Mouse (Mus musculus): ENCODE measurements at regions not wholly inside any gene's neighbourhood (a gene's known extent, or its start where the extent isn't known, plus 50 kb on each side); places are given as distances from the start of the nearest gene placed in this dataset.

DNA sequence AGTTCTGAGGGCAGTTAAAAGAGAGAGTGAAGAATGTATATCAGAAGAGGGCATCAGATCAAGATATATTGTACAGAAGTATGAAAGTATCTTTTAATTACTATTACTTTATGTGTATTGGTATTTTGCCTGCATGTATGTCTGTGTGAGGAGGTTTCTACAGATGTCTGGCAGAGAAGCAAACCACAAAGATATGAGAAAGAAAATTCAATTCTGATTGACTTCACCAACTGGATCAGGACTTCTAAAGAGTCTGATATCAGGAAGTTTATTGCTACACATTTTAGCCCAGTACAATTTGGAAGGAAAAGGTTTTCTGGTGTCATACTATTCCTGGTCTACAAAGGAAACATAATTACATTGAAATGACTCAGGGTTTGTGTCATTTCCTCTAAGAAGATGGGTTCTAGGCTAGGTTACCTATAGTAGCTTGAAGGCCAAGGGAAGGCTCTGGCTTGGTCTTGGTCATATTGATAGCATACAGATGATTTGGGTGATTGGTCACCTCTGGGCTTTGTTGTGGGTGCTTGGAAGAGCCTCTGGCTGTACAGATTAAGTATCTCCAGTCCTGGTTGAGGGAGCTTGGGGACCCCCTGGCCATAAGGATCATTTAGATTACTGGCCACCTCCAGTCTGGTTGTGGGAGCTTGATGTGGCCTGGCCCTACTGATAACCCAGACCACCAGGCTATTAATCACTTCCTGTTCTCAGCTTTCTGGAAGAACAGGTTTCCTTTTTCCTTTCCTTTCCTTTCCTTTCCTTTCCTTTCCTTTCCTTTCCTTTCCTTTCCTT, 275.1 kb upstream of the Pkn2 start:
- Histone ChIP-seq H3K9me3 (replicated peaks) (no peaks in the 10 kb centered on the region), H3K9ac (no peak overlapping the region), H3K4me1 (no peaks in the 10 kb centered on the region), H3K27me3 (no peaks in the 10 kb centered on the region), H3K36me3 (no peaks in the 10 kb centered on the region), H3K27ac (no peak overlapping the region), H3K4me3 (replicated peaks) (no peak overlapping the region), H3K4me2 (no peak overlapping the region)
- no peak for ATAC-seq (replicated peaks; ENCODE audit: low FRiP score)

DNA sequence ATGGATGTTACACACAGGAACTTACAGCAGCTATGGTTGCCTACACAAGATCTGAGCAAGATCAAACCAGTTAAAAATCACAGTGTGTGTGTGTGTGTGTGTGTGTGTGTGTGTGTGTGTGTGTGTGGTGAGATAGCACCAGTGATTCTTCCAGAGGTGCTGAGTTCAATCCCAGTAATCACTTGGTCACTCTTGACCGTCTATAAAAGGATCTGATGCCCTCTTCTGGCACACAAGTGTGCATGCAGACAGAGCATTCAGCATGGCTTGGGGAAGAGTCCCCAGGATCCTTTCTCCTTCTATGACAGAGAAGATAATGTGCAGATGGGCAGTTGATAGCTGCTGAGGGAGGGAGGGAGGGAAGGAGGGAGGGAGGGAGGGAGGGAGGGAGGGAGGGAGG, 274.4 kb upstream of the Pkn2 start:
- WGBS: 44% methylated on average over 1 of the region's 1 CpGs

DNA sequence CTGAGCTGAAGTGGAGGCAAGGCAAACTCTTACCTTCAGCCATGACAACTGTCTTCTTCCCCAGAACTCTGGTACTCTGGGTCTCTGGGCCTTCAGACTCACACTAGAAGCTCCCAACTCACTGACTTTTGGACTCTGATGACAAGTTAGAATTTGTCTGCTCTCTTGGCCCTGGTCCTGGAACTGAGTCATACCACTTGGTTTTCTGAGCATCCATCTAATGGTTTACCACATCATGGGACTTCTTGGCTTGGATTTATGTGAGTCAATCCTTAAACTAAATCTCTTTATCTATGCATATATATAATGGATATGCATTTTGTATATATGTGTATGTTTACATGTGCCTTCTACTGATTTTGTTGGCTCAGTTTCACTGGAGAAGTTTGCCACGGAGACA, 273.8 kb upstream of the Pkn2 start:
- Histone ChIP-seq H3K27ac (no peak overlapping the region), H3K27me3 (no peaks in the 10 kb centered on the region), H3K4me2 (no peak overlapping the region), H3K9ac (no peak overlapping the region), H3K9me3 (replicated peaks) (no peaks in the 10 kb centered on the region), H3K36me3 (no peaks in the 10 kb centered on the region), H3K4me1 (no peaks in the 10 kb centered on the region), H3K4me3 (replicated peaks) (no peak overlapping the region)
- no peak for ATAC-seq (replicated peaks; ENCODE audit: low FRiP score)
- WGBS: 80% methylated on average over 1 of the region's 1 CpGs

More for the DNA sequence above, 274.4 kb upstream of the Pkn2 start:
- H3K27ac ChIP-seq: no peak overlapping the region
- H3K36me3 ChIP-seq: no peaks in the 10 kb centered on the region
- no peaks in the 10 kb centered on the region for H3K9me3 ChIP-seq (replicated peaks)
- no peak overlapping the region for H3K4me3 ChIP-seq (replicated peaks)
- H3K27me3 ChIP-seq: no peaks in the 10 kb centered on the region
- no peak overlapping the region for H3K9ac ChIP-seq
- ATAC-seq (replicated peaks; ENCODE audit: low FRiP score): no peak
- H3K4me2 ChIP-seq: no peak overlapping the region
- H3K4me1 ChIP-seq: no peaks in the 10 kb centered on the region

DNA sequence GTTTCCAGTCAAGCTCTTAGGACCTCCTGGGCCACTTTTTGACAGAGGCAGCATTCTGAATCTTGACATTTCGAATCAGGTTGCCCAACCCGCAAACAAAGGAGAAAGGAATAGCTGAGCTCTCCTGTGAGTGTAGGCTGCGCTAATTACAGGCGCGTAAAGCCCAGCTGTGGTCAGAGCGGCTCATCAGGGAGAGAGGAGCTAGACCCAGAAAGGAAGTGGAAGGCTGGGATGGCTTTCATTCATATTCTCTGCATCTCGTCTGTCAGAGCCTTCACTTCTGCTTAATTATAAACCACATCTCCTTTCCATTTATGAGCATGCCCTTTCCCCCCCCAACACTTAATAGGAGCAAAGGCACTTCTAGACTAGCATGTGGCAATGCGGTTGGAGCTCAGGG, 265.7 kb upstream of the Pkn2 start:
- no peak for ATAC-seq (replicated peaks; ENCODE audit: low FRiP score)
- no peaks in the 10 kb centered on the region for H3K27me3 ChIP-seq
- H3K4me1 ChIP-seq: no peaks in the 10 kb centered on the region
- H3K27ac ChIP-seq: no peak overlapping the region
- H3K4me2 ChIP-seq: no peak overlapping the region
- WGBS: 69% methylated on average over 8 of the region's 8 CpGs
- no peak overlapping the region for H3K4me3 ChIP-seq (replicated peaks)
- H3K9me3 ChIP-seq (replicated peaks): no peaks in the 10 kb centered on the region
- no peaks in the 10 kb centered on the region for H3K36me3 ChIP-seq
- no peak overlapping the region for H3K9ac ChIP-seq

DNA sequence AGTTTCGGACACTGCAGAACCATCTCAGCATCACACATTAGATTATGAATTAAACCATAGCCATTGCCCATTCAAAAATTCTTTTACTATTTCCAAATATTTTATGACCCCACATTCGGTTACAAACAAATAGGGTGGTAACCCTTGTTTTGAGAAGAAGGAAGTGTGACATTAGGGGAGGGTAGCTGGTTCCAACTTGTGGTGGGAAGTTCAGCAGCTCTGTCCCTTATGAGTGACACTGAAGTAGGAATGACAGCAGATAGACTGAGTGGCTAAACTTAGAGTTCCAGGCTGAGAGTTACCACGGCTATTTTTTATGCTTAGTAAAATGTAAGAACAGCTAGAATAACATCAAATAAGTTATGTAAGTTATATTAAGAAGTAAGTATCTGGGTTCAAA, 257.1 kb upstream of the Pkn2 start:
- no peak overlapping the region for H3K4me2 ChIP-seq
- H3K4me1 ChIP-seq: no peaks in the 10 kb centered on the region
- H3K4me3 ChIP-seq (replicated peaks): no peak overlapping the region
- no peaks in the 10 kb centered on the region for H3K9me3 ChIP-seq (replicated peaks)
- no peaks in the 10 kb centered on the region for H3K27me3 ChIP-seq
- no peak for ATAC-seq (replicated peaks; ENCODE audit: low FRiP score)
- no peak overlapping the region for H3K9ac ChIP-seq
- H3K36me3 ChIP-seq: no peaks in the 10 kb centered on the region
- H3K27ac ChIP-seq: no peak overlapping the region
- WGBS: 87% methylated on average over 3 of the region's 3 CpGs

DNA sequence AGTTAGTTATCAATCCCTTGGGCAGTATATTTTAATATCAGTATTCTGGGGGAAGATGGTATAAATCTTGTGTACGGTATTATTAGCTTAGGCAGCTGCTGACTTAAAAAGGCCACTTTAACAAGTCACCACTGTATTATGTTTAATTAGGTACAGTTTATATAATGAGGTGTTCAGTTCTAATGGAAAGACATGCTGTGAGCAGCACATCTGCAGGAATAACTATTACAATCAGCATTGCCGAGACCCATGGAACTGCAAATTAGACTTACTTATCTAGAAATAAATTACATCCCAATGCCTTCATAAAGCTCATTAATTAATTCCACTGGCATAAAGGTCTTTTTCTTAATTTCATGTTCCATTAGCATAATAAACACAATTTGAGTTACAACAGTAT, 252.7 kb upstream of the Pkn2 start:
- Histone ChIP-seq H3K4me1 (no peaks in the 10 kb centered on the region), H3K9ac (no peak overlapping the region), H3K4me3 (replicated peaks) (no peak overlapping the region), H3K4me2 (no peak overlapping the region), H3K27ac (no peak overlapping the region), H3K27me3 (no peaks in the 10 kb centered on the region), H3K9me3 (replicated peaks) (no peaks in the 10 kb centered on the region), H3K36me3 (no peaks in the 10 kb centered on the region)
- 78% methylated on average over 2 of the region's 2 CpGs for WGBS
- ATAC-seq (replicated peaks; ENCODE audit: low FRiP score): no peak

DNA sequence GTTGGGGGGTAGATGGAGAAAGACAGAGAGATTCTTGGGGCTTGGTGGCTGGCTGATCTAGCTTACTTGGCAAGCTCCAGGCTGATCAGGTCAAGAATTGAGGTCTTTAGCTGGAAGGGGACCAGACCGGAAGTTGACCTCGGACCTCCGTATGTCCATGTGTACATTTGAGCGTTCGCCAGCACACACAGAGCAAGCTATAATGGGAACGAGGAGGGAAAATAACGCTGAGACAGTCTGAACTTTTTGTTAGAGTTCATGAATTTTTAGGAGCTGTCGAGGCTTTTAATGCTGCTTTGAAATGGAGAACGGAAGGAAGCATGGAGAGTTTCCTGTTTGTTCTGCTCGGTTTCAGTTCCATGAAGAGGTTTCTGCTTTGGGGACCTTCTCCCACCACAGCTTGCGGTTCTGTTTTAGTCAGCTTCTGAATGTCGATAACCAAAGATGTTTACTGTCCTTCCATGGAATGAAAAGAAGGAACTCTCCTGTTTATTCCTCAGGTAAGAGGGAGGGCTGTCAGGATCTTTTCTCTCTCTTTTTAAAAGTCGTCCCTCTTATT, 226.0 kb upstream of the Pkn2 start:
- H3K4me3 ChIP-seq (replicated peaks): no peak overlapping the region
- peak overlapping the region; percentile 19; the same call in 1 of the 2 replicates for H3K27ac ChIP-seq
- H3K9me3 ChIP-seq (replicated peaks): no peaks in the 10 kb centered on the region
- ATAC-seq (replicated peaks; ENCODE audit: low FRiP score): no peak
- peaks cover 4% of the 10 kb centered on the region for H3K27me3 ChIP-seq
- H3K36me3 ChIP-seq: no peaks in the 10 kb centered on the region
- H3K4me2 ChIP-seq: peak overlapping the region; percentile 6; the same call in 1 of the 2 replicates
- H3K4me1 ChIP-seq: peaks cover 24% of the 10 kb centered on the region; the same call in 1 of the 2 replicates
- WGBS: 27% methylated on average over 13 of the region's 13 CpGs
- H3K9ac ChIP-seq: no peak overlapping the region

DNA sequence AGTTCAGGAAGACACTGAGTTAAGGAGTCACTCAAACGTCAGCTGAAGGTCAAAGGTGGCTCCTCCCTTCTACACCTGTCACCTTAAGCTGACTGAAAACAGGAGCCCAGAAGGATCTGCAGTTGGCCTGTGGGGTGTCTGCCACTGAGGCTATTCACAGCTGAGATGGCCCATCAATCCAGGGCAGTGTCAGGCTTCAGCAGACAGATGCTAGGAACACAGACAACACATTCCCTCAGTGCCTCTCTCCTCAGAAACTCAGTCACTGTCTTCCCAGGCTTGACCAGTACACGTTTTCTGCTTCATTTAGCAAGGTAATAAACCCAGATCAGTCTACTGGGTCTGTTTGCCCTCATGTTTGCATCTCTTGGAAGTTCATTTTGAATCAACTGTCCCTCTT, 222.9 kb upstream of the Pkn2 start:
- Histone ChIP-seq H3K4me2 (no peak overlapping the region), H3K4me3 (replicated peaks) (no peak overlapping the region), H3K27me3 (peaks cover 20% of the 10 kb centered on the region), H3K36me3 (no peaks in the 10 kb centered on the region), H3K27ac (no peak overlapping the region), H3K9me3 (replicated peaks) (no peaks in the 10 kb centered on the region), H3K9ac (no peak overlapping the region), H3K4me1 (peaks cover 35% of the 10 kb centered on the region)
- ATAC-seq (replicated peaks; ENCODE audit: low FRiP score): peak; percentile 80
- WGBS: 20% methylated on average over 2 of the region's 2 CpGs

DNA sequence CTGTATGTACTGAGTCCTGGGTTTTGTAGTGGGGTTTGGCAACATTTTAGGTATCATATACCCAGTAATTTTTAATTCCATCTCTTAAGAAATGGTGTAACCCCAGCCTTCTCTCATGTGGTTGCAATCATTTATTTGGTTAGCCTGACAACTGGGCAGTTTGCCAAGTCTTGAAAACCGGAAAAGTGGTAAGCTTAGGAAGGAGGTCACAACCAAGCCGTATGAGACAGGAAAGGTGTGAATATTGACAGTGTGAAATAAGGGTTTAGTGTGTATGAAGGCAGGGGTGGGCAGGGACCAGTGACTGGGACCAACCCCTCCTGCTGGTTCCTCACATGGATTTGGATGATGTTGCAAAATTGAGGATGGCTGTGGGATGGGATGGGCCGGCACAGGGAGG, 221.5 kb upstream of the Pkn2 start:
- WGBS: 30% methylated on average over 3 of the region's 3 CpGs
- no peak overlapping the region for H3K4me2 ChIP-seq
- H3K27ac ChIP-seq: no peak overlapping the region
- H3K4me3 ChIP-seq (replicated peaks): no peak overlapping the region
- ATAC-seq (replicated peaks; ENCODE audit: low FRiP score): 0 out of 2 replicates have a peak, but pooled peaks have one; percentile 19
- no peaks in the 10 kb centered on the region for H3K9me3 ChIP-seq (replicated peaks)
- H3K27me3 ChIP-seq: peaks cover 27% of the 10 kb centered on the region
- no peak overlapping the region for H3K9ac ChIP-seq
- peaks cover 33% of the 10 kb centered on the region for H3K4me1 ChIP-seq
- H3K36me3 ChIP-seq: no peaks in the 10 kb centered on the region

DNA sequence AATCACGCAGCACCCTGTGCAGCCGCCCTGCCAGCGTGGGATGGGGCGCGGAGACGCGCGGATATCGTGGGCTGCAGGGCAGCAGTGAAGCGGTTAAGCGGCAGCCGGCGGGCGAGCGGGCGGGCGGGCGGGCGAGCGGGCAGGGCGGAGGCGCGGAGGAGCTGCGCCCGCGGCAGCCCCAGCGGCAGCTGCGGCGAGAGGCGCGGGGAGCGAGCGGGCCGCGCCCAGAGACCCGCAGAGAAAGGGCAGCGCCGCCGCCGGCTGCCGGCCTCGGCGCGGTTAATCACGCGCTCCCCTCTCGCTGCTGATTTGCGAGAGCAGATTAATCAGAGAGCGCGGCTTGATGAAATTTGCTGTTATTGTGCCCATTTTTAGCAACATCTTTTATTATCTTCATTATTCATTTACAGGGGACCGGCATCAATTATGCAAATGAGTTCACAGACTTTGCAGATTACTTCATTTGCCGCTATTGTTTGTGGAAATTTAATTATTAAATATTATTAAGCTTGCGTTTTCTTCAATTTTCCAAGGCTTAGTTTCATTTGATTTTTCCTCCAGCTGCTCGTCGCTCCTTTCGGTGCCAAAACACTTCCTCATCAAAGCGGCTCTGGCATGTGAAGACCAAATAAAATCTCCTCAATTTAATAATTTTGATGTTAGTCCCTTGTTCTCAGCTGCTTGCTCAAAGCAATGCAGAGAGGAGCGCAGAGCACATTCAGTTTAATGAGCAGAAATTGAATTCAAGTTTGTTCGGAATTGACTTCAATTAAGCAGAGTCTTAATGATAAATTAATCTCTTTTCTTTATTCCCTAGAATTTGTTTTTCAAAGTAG, 219.2 kb upstream of the Pkn2 start:
- no peaks in the 10 kb centered on the region for H3K36me3 ChIP-seq
- peak overlapping the region; percentile 52 for H3K4me3 ChIP-seq (replicated peaks)
- ATAC-seq (replicated peaks; ENCODE audit: low FRiP score): no peak
- 4% methylated on average over 47 of the region's 59 CpGs for WGBS
- no peaks in the 10 kb centered on the region for H3K9me3 ChIP-seq (replicated peaks)
- H3K4me2 ChIP-seq: peak overlapping the region; percentile 83
- H3K27me3 ChIP-seq: peaks cover 27% of the 10 kb centered on the region
- peaks cover 25% of the 10 kb centered on the region for H3K4me1 ChIP-seq
- H3K9ac ChIP-seq: peak overlapping the region; percentile 33; the same call in 1 of the 2 replicates
- no peak overlapping the region for H3K27ac ChIP-seq

DNA sequence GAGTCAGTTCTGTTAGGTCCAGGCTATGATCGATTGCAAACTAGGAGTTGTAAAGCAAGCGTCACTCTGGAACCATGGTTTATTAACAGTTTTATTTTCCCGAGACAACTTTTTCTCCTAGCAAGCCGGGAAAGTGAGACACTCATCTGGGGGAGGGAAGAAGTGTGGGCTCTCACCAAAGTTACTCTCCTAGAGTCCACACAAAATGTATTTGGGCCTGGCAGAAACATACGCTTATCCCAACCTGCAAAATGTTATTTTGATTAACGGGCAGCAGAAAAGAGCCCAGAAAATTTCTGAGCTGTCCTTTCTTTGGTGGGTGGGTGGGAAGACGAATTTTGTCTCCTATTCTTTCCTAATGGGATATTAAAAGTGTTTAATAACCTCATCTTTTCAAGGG, 218.4 kb upstream of the Pkn2 start:
- 0 out of 2 replicates have a peak overlapping the region, but pooled peaks have one; percentile 32 for H3K27ac ChIP-seq
- H3K9me3 ChIP-seq (replicated peaks): no peaks in the 10 kb centered on the region
- H3K4me2 ChIP-seq: peak overlapping the region; percentile 83
- ATAC-seq (replicated peaks; ENCODE audit: low FRiP score): no peak
- peaks cover 27% of the 10 kb centered on the region for H3K27me3 ChIP-seq
- 39% methylated on average over 7 of the region's 7 CpGs for WGBS
- peaks cover 22% of the 10 kb centered on the region for H3K4me1 ChIP-seq
- peak overlapping the region; percentile 52 for H3K4me3 ChIP-seq (replicated peaks)
- H3K36me3 ChIP-seq: no peaks in the 10 kb centered on the region
- 0 out of 2 replicates have a peak overlapping the region, but pooled peaks have one; percentile 33 for H3K9ac ChIP-seq

DNA sequence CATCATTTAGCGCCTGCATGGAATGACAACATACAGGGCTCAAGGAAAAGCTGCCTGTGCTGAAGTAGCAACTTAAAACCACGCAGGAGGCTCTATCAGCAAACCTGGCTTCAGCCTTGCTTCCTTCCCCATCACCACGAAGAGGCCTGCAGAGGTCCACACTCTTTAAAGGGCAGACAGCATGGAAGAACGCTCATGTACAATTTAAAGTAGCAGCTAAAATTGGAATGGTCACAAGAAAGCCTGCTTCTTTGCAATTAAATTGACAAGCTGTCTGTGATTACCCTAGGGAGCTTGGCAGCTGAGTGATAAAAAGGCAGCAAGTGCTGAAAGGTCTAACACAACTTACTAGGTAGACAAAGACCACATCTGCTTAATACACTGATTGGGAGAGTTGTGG, 210.4 kb upstream of the Pkn2 start:
- ATAC-seq (replicated peaks; ENCODE audit: low FRiP score): no peak
- WGBS: 45% methylated on average over 4 of the region's 4 CpGs

More for the DNA sequence above, 210.4 kb upstream of the Pkn2 start:
- Histone ChIP-seq H3K9me3 (replicated peaks) (no peaks in the 10 kb centered on the region), H3K27ac (no peak overlapping the region), H3K4me3 (replicated peaks) (no peak overlapping the region), H3K4me2 (no peak overlapping the region), H3K4me1 (peaks cover 9% of the 10 kb centered on the region), H3K36me3 (no peaks in the 10 kb centered on the region), H3K9ac (no peak overlapping the region), H3K27me3 (no peaks in the 10 kb centered on the region)
